Mouse (Mus musculus): ENCODE results near the gene Rbpj. TPM values are rescaled to one million over a fixed set of nuclear protein-coding genes. Genes with fewer than 3 reads are reported as not detected.

The Rbpj gene
- polyA plus RNA-seq, 1 experiment, result 25.7 TPM

DNA sequence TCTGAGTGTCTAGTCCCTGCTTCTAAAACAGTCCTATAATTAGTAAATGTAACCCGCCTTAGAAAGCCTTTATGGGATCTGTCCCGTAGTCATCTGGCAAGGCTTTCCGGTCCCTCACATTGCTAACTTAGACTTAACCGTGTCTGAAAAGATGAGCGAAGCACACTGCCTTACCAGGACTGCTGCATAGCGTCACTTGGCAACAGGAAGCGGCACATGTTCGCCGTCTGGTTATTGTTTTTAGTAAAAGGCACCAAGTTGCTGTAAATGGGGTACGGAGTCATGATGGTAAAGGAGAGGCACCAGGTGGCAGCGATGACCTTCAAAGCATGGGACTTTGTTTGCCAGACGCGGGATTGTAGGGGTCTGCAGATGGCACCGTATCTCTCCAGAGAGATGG is 236.7 kb downstream of the Rbpj start:
- Histone ChIP-seq H3K36me3 (ENCODE audit: control insufficient read depth, insufficient read depth, low read length) (no peaks in the 10 kb centered on the region), H3K27me3 (ENCODE audit: control insufficient read depth, insufficient read depth, low read length) (no peaks in the 10 kb centered on the region), H3K4me1 (replicated peaks; ENCODE audit: control insufficient read depth, insufficient read depth, low read length) (no peaks in the 10 kb centered on the region), H3K27ac (ENCODE audit: control insufficient read depth, insufficient read depth, low read length) (no peak overlapping the region), H3K4me3 (ENCODE audit: control insufficient read depth, insufficient read depth, low read length) (no peak overlapping the region)
- DNase-seq, result no peak
- 91% methylated on average over 14 of the region's 14 CpGs for WGBS
- TF ChIP-seq CTCF (IDR thresholded peaks at IDR 0.05; ENCODE audit: borderline replicate concordance, control insufficient read depth, extremely low read depth, insufficient read depth, low read length, poor library complexity) (no peak), POLR2A (IDR thresholded peaks at IDR 0.05; ENCODE audit: control insufficient read depth, extremely low read depth, insufficient read depth, low read length, poor library complexity) (no peak)

Other genes with a start within 250 kb of the Rbpj start
- 37.4 and 52.3 TPM in 2 replicates for gene Smim20, start 199.1 kb upstream of the Rbpj start, polyA plus RNA-seq (2012; rRNA removed)
- 0.14 and 0.28 TPM in 2 replicates for gene Cckar, start 241.6 kb downstream of the Rbpj start, polyA plus RNA-seq (2012; rRNA removed)